Mouse (Mus musculus): ENCODE data around the gene Sim2. TPM values are rescaled to one million over a fixed set of nuclear protein-coding genes. Genes with fewer than 3 reads are reported as not detected.

Sim2 gene
- total RNA-seq, 1 experiment from 2014 or later = not detected

- ATAC-seq (ENCODE audit: extremely low read depth, insufficient number of reproducible peaks, low FRiP score, poor library complexity, severe bottlenecking) = no peak
These were observed 65.7 kb downstream of the Sim2 start for GRCm38 (mm10) chr16:94150125-94151103.

DNA sequence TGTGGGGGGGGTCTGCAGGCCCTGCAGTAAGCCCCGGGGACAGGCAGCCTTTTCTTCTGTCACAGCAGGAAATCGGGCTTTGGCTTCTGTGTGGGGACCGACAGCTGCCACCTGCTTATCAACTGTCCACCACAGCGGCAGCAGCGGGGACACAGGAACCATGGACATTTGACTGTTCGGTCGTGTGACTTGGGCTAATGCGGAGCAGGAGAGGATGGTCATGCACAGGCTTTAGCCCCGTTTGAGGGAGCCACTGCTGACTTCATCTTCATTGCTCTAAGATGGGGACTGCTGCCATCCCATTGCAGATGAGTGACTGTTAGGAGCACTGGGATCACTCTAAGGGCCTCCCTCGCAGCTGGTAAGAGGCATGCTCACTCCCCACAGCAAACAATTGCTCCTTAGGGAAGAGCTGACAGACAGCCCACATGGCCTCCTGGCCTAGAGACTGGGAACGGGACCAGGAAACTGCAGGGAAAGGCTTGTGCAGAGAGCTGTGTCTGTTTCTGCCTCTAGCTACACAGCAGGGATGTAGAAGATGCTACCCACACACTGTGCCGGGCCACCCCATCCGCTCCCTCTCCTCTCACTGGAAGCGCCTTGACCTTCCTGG lies 70.4 kb downstream of the Sim2 start:
- no peak for ATAC-seq (ENCODE audit: extremely low read depth, insufficient number of reproducible peaks, low FRiP score, poor library complexity, severe bottlenecking)

DNA sequence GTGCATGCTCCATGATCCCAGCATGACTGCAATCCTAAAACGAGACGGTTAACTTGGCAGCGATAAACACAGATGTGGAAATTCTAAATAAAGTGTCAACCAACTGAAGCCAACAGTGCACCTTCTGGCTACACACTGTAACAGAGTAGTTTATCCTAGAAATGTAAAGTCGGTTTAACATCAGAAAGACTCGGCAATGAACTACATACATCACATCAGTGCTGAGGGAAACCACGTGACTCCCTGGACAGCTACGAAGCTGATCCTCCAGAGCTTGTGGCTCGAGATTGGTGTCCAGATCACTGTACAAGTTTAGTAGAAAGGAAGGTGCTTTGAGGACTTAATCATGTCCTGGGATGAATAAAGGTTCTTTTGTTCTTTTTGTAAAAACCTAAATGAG lies 73.1 kb downstream of the Sim2 start:
- ATAC-seq (ENCODE audit: extremely low read depth, insufficient number of reproducible peaks, low FRiP score, poor library complexity, severe bottlenecking) = no peak

GRCm38 (mm10) chr16:94162000-94162399 lies 77.3 kb downstream of the Sim2 start:
- no peak for ATAC-seq (ENCODE audit: extremely low read depth, insufficient number of reproducible peaks, low FRiP score, poor library complexity, severe bottlenecking)

DNA sequence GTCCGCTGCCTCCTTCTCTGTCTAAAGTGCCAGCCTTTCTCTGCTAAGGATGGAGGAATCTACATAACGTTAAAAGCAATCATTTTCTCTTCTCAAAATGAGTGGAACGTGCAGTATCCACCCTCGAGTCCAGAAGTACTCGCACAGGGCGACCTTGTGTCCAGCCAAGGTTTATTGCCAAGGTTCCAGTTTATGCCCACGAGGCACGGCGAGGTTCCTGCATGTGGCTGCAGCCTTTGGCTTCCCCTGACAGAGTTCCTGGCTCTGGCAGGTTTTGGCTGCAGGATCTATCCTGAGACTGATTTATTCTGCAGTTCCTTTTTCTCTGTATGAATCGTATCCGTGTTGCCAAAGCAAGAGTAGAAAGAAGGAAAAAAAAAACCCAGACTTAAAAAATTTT lies 78.3 kb downstream of the Sim2 start:
- ATAC-seq (ENCODE audit: extremely low read depth, insufficient number of reproducible peaks, low FRiP score, poor library complexity, severe bottlenecking) = no peak

- no peak for ATAC-seq (ENCODE audit: extremely low read depth, insufficient number of reproducible peaks, low FRiP score, poor library complexity, severe bottlenecking)
These were observed 79.5 kb downstream of the Sim2 start for GRCm38 (mm10) chr16:94164236-94164635.

GRCm38 (mm10) chr16:94164978-94165377 lies 80.2 kb downstream of the Sim2 start:
- no peak for ATAC-seq (ENCODE audit: extremely low read depth, insufficient number of reproducible peaks, low FRiP score, poor library complexity, severe bottlenecking)

DNA sequence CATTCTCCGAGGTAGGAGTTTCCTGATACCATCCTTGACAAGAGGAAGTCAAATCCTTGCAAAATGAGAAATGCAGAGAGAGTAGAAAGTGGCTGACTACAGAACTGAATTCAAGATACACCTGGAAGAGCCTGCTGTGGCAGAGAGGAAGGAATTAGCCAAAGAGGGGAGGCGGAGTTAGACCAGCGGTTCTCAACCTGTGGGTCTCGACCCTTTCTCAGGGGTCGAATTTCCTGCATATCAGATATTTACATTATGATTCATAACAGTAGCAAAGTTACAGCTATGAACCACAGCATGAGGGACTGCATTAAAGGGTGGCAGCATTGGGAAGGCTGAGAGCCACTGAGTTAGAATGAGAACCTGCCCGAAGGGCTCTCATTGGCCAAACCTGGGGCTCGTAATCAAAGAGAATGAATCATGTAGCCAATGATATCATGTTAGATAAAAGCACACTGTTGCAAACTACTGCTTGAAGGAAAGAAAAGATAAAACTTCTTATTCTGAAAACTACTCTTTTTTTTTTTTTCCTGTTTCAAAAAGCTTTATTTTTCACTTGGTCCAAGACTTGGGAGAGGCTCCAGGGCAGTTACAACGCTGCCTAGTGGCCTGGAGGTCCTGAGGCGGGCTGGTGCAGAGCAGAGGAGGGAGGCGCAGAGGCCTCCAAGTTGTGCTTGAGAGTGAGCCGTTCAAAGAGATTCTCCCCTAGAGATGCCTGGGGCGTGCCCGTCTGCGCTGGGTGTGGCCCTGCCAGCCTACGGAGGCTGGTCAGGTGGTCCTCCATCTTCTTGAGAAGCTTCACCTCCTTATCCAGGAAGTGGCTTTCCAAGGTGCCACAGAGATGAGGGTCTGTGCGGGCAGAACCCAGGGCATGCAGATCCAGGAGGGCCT lies 84.2 kb downstream of the Sim2 start:
- no peak for ATAC-seq (ENCODE audit: extremely low read depth, insufficient number of reproducible peaks, low FRiP score, poor library complexity, severe bottlenecking)

DNA sequence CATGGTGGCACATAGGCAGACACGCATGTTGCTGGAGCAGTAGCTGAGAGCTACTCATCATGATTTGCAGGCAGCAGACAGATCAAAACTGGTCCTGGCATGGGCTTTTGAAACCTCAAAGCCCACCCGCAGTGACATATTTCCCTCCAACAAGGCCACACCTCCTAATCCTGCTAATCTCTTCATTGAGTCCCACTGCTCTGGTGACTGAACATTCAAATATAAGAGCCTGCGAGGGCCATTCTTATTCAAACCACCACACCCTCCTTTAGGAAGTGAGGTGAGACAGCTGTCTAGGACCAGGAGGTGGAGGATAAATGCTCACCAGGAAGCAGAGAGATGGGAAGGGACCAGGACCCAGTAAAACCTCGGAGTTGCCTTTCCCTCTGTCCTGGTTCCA lies 85.5 kb downstream of the Sim2 start:
- no peak for ATAC-seq (ENCODE audit: extremely low read depth, insufficient number of reproducible peaks, low FRiP score, poor library complexity, severe bottlenecking)

- ATAC-seq (ENCODE audit: extremely low read depth, insufficient number of reproducible peaks, low FRiP score, poor library complexity, severe bottlenecking) = no peak
These were observed 88.6 kb downstream of the Sim2 start for GRCm38 (mm10) chr16:94173361-94173760.

GRCm38 (mm10) chr16:94175366-94175986 lies 90.7 kb downstream of the Sim2 start:
- ATAC-seq (ENCODE audit: extremely low read depth, insufficient number of reproducible peaks, low FRiP score, poor library complexity, severe bottlenecking) = no peak

Other genes starting within 250 kb of the Sim2 start
- 4.2 and 5.4 TPM in 2 replicates for gene Chaf1b, start 201.0 kb upstream of the Sim2 start, total RNA-seq (2017)
- gene Cldn14, start 76.1 kb upstream of the Sim2 start, total RNA-seq (2017) = not detected in 2 replicates
- gene Hlcs, start 228.6 kb downstream of the Sim2 start, total RNA-seq (2017) = 19.6 and 26.4 TPM in 2 replicates
- gene Ripply3, start 243.5 kb downstream of the Sim2 start, total RNA-seq (2017) = 0.61 TPM in 1 of 2 replicates, not detected in the other

Measured in neutrophil, adult 5-6 weeks (primary cell).